Mouse (Mus musculus) testis, adult 2 months (tissue): ENCODE measurements at regions not wholly inside any gene's neighbourhood (a gene's known extent, or its start where the extent isn't known, plus 50 kb on each side); places are given as distances from the start of the nearest gene placed in this dataset.

ENCODE experiments used
- CTCF ChIP-seq: fragments of 200-500 bp; IDR thresholded peaks from 2 replicates; pipeline ENCODE4 v1.5.1; 2012; ENCODE audit warnings: low read depth, mild to moderate bottlenecking, inconsistent platforms, low read length, moderate library complexity; ENCODE audit not compliant: control insufficient read depth, insufficient read depth, insufficient replicate concordance
- POLR2A ChIP-seq: fragments of 200-500 bp; IDR thresholded peaks from 2 replicates; pipeline ENCODE4 v1.6.1; 2012; ENCODE audit warnings: low read depth, mild to moderate bottlenecking, inconsistent platforms, low read length, moderate library complexity; ENCODE audit not compliant: control insufficient read depth

DNA sequence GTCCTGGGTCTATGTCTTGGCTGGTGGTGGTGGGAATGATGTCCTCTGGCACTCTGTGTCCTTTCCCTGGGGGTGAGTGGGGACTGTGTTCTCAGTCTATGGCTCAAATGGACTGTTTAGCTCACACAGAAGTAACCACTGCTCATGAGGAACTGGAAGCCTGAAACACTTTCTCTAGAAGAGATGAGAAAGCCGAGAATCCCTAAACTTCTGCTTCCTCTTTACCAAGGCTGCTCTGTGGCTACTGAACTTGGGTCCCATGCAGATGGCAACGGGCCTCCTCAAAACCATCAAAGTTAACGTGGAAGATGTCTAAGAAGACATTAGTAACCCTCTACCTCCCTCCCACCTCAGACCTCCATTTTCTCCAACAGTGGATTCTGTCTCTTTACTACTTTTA is 79.4 kb upstream of the Zfp831 start:
- TF ChIP-seq CTCF, result no peak
- TF ChIP-seq POLR2A, result no peak
